Mouse (Mus musculus): Measurements from ENCODE around the gene Ube2j1. TPM values are rescaled to one million over a fixed set of nuclear protein-coding genes. Genes with fewer than 3 reads are reported as not detected.

Gene Ube2j1
- 14.6 and 16.7 TPM in 2 replicates for polyA plus RNA-seq (2012; rRNA removed)

GRCm38 (mm10) chr4:33031195-33031960 is at the start of gene Ube2j1:
Gene Ube2j1 (plus strand): TSS chr4:33031416.

GRCm38 (mm10) chr4:32982716-32983175 is 48.5 kb upstream of the Ube2j1 start, which contains the start of gene Rragd:
Gene Rragd (plus strand): TSS chr4:32983037.

GRCm38 (mm10) chr4:33062981-33063380 is 31.8 kb downstream of the Ube2j1 start, which contains the start of gene Gabrr2:
Gene Gabrr2 (plus strand): TSS chr4:33062999.

Other genes with a start within 250 kb of the Ube2j1 start
- gene Lyrm2, start 231.2 kb upstream of the Ube2j1 start, polyA plus RNA-seq (2012; rRNA removed) = 3.3 and 4.8 TPM in 2 replicates
- gene Ankrd6, start 80.6 kb upstream of the Ube2j1 start, polyA plus RNA-seq (2012; rRNA removed) = 0.70 and 0.73 TPM in 2 replicates
- 0.79 and 0.91 TPM in 2 replicates for gene Rragd, start 48.4 kb upstream of the Ube2j1 start, polyA plus RNA-seq (2012; rRNA removed)
- gene Gabrr2, start 31.6 kb downstream of the Ube2j1 start, polyA plus RNA-seq (2012; rRNA removed) = 0.34 and 0.76 TPM in 2 replicates
- gene Gabrr1, start 101.1 kb downstream of the Ube2j1 start, polyA plus RNA-seq (2012; rRNA removed) = 0.06 TPM in 1 of 2 replicates, not detected in the other
- gene Pm20d2, start 158.3 kb downstream of the Ube2j1 start, polyA plus RNA-seq (2012; rRNA removed) = 7.0 and 7.6 TPM in 2 replicates
- gene Srsf12, start 177.6 kb downstream of the Ube2j1 start, polyA plus RNA-seq (2012; rRNA removed) = 0.38 and 0.41 TPM in 2 replicates

Data from colon, adult 2 months (tissue).